Mouse (Mus musculus): ENCODE measurements around the gene Gm20388.

DNA sequence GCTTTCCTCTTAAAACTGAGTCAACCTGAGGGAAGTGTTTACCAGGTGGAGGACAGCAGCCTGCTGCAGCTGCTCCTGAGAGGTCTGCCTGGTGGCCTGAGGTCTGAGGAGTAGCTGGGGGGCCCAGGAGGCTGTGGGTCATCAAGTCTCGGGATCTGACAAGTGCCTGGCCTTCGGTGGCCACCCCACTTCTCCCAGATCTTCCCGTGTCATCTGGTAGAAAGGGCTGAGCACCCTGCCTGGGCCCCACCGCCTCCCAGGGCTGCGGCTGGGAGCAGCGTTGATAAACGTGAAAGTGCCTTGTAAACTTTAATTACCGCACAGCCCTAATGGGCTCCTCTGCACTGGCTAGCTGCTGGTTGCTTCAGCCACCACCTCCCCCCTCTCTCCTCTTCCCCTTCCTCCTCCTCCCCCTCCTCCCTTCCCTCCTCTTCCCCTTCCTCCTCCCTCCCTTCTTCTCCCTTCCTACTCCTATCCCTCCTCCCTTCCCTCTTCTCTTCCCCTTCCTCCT is 1238.0 kb downstream of the Gm20388 start:
- TF ChIP-seq CTCF (IDR thresholded peaks at IDR 0.05; ENCODE audit: insufficient read depth, low read depth, low read length): no peak
- no peak for TF ChIP-seq POLR2A (IDR thresholded peaks at IDR 0.05; ENCODE audit: insufficient read depth, low read depth, low read length)

All from olfactory bulb, adult 2 months (tissue).